Mouse (Mus musculus) c-Kit-positive CD71-negative TER-119-negative erythroid progenitor cells, embryonic 14.5 days (primary cell): ENCODE data around the gene Cyth4.

Experiments
- DNase-seq: peaks from one replicate; pipeline ENCODE4 v3.0.0-alpha.2; 2013; ENCODE audit warnings: low read depth

Cyth4 gene

DNA sequence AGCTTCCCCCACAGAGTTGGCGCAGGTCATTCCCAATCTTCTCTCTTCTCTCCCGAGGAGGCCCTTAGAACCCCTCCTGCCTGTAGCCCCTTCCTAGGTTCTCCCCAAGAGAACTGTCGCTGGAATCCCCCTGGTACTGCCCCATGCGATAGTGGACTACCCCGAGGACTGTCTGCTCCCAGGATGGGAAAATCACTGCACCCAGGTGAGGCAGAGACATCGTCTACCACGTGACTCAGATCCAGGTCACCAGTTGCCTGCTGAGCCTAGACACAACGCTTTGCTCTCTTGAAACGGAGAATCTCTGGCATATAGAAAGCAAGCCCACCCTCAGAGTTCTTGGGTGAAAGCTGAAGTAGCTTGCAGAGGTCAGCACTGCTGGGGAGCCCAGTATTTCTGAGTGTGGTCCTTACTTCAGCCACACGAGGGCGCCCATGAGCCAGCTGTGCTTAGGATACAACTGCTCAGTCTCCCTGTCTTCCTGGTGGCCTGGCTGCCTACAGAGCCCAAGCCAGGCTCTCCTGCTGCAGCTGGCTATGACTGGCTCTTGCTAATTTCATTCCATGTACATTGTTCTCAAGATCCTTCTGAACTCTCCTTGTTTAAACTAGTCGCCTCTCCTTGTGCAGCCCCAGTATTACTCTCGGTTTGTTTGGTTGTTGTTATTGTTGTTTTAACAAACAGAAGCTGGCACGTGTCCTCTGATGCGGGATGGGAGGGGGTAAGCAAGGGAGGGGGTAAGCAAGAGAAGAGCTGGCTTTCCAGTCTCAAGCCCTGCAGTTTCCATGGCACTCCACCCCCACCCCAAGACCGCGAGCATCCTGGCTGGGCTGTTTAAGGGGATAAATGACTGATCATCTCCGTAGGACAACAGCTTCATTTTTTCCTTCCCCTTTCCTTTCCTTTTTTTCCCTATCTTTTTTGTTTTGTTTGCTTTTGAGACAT, 9.5 kb upstream of the Cyth4 start:
- peak; percentile 81 for DNase-seq

DNA sequence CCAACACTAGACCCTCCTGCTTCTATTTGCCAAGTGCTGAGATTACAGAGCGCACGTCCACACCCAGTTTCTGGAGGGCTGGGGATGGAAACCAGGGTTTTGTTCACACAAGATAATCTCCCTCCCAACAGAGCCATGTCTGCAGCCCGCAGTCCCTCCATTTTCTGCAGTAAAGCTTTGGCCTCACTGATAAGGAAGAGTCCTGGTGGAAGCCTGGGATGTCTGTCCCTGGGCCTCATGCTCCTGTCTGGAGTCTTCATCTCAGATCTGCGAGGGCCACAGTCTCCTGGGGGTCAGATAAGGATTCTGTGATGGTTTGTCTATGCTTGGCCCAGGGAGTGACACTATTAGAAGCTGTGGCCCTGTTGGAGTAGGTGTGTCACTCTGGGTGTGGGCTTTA, 8.8 kb upstream of the Cyth4 start:
- DNase-seq, result no peak

DNA sequence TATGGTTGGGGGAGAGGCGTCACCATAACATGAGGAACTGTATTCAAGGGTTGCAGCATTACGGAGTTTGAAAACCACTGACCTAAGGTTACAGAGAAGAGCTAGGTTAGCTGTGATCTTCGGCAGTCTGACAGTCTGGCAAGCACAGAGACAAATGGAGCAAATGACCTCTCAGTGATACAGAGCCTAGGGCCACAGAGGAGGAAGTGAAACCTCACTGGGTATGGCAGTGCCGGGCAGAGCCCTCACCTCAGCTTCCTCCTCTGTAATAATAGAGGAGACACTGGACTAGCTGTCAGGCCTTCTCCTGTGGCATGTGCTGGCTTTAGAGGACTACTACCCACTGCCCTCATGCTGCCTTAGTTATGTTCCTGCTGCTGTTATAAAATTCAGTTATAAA, 7.9 kb upstream of the Cyth4 start:
- no peak for DNase-seq

DNA sequence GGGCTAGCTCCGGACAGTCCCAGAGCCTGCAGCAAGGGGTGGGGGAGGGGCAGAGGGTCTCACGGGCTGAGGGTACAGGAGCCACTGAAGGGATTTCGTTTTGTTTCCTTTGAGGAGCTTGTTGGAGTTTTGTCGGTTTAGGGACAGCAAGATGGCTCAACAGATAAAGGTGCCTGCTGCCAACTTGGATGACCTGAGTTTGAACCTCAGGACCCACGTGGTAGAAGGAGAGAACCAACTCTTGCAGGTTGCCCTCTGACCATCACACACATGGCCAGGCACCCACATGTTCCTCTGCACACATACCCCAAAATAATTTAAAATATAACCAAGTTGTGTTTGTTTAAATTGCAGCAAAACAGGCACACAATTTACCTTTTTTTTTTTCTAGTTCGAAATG, 6.9 kb upstream of the Cyth4 start:
- DNase-seq, result no peak

DNA sequence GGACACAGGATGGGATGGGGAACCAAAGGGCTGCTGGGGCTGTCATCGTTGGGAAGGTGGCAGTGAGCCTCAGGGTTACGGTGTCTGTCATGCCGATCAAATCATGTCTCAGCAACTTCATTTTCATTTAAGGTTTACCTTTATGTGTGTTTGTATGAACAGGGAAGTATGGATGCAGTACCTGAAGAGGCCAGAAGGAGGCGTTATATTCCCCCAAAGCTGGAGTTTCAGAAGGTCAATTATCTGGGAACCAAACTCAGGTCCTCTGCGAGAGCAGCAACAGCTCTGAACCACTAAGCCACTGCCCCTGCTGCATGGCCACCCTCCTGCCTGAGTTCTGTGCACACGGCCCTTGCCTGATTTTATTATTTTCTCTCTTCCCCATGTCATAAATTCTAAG, 6.1 kb upstream of the Cyth4 start:
- DNase-seq, result no peak

DNA sequence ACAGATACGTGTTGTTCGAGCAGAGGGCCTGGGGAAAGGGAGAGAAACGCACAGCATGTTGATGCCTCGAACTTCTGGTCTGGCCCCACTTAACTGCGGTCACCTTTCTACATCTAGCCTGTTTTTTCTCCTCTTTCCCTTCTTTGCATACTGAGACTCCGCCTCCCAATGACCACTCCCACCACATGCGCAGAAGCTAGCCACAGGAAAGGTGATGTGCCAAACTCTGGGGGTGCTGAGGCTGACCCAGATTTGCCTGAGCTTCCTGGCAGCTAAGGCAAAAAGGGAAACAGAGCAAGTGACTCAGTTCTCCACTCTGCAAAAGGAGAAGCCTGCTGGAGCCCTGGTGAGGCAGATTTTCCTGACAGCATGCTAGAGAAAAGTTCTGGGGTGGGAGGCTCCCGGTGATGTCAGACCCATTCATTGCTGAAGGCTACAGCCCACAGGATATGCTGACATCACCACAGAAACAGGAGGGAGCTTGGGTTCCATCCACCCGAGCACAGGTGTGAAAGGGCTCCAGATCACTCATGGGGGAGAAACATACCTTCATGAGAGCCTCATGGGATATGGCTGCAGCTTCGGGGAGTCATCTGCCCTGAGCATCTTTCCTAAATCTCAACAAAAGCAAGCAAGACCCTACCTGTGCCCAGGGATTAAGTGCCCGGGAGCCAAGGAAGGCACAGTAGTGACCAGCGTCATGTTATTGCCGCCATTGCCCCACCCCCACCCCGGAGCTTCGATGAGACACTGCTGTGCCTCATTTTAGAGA, 5.0 kb upstream of the Cyth4 start:
- DNase-seq, result no peak

DNA sequence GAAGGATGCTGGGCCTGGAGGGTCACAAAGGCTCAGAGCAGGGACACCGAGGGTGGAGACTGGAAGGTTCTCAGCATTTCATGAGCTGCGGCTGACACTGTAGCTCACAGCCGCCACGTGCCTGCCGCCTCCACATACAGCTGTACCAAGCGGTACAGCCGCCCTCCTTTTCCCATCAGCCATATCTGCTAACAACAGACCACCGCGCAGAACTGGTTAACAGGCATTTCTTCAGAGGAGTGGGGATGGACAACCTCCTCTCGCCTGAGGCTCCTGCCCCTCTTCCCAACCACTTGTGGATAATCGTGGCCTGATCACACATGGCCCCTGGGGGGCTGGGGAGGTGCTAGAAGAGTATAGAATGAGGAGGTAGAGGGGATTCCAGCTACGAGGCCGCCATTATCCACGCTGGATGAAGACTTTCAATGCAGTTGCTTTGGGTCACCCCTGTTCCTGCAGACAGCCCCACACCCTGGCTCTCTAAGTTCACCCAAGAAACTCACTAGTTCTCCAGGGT, 4.3 kb upstream of the Cyth4 start:
- no peak for DNase-seq

DNA sequence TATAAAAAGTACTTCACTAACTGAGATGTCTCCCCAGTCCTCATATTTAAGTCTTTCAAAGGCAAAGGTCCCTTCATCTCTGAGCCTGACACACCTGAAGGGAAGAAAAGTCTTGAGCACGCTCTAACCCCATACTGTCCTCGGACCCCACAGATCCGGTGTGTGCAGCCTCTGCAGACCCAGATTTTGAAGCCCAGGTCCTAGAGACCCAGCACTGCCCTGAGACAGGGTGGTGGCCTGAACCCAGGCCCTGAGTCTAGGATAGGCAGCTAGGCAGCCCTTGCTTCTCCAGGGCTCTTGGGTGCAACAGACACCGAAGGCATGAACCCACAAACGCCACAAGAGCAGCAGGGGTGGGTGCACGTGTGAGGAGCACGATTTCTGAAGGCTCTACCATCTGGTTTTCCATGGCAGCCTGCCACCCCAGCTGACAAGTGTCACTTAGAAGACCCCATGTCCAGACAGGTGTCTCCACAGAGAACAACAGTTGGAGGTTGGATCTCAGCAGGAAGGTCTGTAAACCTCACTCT, 2.9 kb upstream of the Cyth4 start:
- no peak for DNase-seq

DNA sequence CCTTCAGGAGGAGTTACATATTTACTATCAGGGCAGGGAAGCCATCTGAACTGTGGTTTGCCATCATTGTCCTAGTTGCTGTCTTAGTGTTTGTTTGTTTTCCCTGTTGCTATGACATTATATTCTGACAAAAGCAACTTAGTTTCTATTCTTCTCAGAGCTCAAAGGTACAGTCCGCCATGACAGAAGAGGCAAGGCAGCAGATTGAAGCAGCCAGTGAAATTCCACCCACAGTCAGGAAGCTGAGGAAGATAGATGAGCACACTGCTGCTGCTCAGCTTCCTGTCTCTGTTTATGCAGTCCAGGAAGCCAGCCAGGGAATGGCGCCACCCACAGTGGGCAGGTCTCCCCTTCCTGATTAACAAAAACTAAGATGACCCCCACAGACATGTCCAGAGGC, 2.0 kb upstream of the Cyth4 start:
- no peak for DNase-seq

DNA sequence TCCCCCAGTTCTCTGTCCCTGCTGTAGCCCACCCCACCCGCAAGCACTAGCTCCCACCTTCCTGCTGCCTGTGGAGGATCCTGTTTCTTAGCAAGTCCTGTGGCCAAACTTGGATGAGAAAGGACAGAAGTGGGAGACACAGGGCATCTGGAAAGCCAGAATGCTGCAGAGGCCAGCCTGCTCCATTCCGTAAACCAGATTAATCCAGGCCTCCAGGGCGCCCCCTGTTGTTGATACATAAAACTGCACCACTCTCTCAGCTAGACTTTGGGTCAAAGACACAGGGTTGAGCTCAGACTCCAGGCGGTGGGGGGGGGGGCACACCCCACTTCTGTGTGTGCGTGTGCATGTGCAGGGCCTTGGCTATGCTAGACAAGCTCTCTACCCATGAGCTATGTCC, 1.4 kb upstream of the Cyth4 start:
- DNase-seq, result no peak

DNA sequence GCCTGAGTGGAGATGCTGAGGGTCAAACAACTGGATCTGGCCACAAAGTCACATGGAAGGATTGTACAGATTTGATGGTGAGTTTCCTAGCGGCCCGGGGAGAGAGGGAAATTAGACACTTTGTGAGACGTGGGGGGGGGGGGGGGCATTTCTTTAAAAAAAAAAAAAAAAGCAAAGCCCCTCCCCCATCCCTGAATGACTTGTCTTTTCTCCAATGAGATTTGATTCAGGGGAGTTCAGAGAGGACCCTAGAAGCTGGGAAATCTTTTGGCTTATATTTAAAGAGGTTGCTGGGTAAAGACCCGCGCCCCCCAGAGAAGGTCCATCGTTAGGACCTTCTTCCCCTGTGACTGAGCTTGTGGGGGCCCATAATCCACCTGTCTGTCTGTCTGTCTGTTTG, 343 bp upstream of the Cyth4 start:
- DNase-seq, result no peak

DNA sequence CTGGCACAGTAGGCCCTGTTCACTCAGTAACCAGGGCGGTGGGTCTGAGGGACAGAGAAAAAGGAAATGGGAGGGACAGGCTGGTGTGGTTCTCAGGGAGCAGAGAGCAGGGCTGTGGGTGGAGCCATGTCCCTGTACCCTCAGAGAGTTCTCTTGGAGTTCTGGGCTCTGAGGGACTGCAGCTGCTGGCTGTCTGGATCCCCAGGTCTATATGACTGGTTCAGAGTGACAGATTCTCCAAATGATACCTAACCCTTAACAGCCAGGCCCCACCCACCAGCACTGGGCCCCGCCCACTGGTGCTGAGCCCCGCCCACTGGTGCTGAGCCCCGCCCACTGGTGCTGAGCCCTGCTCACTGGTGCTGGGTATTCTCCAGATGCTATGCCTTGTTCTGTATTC, 882 bp downstream of the Cyth4 start:
- DNase-seq, result no peak

DNA sequence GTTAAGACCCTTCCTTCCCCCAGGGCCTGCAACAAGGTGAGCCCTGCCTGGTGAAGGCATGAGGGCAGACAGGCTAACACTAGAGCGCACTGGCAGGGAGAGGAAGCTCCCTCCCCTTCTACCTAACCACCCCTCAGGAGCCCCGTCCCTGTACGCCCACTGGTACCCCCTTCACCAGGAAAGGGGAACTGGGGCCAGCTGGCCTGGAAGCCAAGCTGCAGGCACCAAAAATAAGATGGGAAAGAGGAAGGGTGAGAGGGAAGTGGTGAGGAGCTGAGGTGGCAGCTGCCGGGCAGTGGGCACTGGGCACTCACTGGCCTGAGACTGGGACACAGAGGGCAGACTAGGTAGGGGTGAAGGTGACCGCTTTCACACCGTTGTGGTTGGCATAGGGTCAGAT, 2.3 kb downstream of the Cyth4 start:
- no peak for DNase-seq

DNA sequence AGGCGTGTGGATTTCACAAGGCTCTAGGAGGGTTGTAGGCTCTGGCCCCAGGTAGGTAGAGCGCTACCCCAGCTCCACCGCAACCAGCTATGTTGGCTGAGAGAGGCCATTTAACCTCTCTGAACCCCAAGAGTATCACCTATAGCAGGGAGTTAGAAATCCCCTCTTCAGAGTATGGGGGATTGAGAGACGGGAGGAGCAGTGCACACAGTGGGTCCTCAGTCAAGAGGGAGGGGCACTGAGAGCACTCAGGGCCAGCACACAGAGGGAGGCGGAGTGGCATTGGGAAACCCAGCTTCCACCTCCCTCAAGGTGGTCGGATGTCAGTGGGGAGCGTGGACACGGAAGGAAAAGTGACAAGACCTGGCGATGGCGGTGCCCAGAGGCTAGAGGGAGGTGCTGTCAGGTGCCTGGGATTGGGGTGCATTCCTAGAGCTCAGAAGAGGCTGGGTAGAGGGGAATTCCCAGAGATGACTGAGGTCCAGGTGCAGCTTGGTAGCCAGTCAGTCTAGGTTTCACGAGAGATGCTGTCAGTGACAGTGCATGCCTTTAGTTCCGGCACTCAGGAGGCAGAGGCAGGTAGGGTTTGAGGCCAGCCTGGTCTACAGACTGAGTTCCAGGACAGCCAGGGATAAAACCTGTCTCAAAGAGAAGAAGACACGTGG, 2.8 kb downstream of the Cyth4 start:
- no peak for DNase-seq

DNA sequence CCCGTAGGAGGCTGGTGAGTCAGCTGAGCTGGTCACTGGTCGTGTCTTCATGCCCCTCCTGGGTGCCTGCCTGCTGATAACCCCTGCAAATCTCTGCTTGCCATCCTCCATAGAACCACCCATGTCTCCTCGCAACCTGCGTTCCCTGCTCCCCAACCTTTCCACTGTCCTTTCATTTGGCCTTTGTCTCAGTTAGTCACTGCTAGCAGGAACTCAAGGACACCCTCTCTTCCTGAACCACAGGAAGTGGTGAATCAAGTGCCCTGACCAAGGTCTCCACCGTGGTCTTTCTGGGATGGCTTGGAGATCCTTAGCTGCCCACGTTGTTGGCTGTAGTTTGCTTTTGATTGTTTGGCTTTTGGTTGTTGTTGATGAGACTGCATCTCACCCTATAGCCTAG, 4.3 kb downstream of the Cyth4 start:
- no peak for DNase-seq

DNA sequence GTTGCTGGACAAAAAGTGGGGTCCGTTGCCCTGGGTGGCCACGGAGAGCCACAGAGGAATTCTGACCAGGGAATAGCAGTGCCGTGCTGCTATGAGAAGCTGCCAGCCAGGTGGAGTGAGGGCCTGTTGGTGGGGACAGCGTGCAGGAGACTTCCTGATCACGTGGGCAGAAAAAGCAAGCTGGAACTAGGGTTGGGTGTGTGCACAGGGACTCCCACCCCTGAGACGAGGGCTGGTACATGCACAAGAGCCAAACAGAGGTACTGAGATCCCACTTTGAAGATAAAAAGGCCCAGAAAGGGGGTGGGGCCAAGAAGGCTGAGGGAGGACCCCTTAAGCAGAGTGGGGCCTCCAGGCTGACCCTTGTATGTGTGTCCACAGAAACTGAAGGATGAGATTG, 7.4 kb downstream of the Cyth4 start:
- no peak for DNase-seq

DNA sequence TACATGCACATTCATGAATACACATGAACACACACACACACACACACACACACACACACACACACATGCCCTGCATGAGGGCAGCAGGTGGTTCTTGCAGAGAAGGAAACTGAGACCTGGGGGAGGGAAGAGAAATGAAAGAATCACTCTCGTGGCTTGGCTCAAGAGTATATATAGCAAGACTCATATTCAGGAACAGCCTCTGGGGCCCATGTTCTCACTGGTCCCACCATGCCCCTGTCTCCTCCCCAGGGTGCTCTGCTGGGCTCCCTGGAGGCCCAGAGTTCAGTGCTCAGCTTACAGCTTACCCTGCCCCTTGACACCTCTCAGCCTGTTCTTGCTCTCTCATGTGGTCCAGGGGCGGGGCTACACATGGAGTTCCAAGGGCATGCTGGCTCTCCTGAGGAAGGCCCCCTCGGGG, 8.5 kb downstream of the Cyth4 start:
- no peak for DNase-seq

DNA sequence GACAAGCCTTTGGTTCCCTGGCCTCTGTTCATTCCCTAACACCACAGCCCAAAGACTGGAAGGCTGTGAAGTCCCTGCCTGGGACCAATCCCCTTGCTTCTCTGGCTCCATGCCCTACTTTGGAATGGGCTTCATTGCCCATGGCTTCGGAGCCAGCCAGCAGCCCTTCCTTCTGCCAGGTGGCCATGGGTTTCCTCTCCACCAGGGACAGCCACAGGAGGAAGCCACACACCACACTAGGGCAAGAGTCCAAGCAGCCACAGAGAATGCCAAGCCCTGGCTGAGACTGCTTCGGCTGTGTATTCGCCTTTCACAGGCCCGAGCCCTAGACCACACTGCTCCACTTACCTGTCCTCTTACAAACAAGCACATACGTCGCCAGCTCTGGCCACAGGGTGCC, 9.2 kb downstream of the Cyth4 start:
- no peak for DNase-seq

DNA sequence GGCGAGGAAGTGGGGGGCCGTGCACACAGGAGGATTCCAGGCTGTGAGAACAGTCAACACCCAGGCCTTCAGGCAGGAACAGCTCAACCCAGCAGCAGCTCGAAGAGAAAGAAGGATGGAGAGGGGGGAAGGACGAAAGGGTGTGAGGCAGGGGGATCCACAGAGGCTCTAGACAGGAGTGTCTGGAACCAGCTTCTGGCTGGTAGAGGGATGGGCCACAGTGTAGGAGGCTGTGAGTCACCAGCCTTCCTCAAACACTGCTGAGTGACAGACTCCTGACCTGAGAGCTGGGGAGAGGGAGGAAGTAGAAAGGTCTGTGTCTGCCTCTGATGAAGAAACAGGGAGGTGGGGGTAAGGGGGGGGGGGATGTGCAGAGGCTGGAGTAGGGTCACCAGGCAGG, 10.6 kb downstream of the Cyth4 start:
- DNase-seq, result no peak

DNA sequence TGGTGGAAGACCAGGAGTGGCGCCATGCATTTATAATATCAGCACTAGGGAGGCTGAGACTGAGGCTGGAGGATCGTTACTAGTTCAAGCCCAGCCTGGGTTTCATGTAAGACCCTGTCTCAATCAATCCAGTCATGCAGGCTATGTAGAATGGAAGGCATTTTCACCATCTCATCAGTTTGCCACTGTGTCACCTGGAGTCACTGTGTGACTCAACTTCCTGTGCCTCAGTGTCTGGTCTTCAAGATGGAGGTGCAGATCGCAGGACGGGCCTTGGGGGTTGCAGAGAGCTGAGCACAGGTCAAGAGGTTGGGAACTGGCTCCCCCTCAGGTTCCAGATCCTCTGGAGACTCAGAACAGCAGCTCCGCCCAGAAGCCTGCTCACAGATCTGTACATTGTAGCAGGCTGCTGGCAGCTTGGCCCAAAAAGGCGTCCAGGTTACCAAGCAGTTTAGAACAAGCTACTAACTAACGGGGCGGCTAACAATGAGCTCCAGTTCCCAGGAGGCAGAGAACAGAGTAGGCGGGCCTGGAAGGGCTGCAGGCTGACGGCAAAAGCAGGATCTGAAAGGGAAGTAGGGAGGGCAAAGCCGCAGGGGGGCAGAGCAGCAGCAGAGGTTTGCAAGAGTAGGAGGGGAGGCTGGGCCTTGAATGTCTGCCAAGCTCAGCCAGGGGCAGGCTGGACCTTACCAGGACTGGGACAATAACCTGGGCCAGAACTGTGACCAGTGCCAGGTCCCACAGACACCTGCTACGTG, 14.0 kb downstream of the Cyth4 start:
- DNase-seq, result no peak

DNA sequence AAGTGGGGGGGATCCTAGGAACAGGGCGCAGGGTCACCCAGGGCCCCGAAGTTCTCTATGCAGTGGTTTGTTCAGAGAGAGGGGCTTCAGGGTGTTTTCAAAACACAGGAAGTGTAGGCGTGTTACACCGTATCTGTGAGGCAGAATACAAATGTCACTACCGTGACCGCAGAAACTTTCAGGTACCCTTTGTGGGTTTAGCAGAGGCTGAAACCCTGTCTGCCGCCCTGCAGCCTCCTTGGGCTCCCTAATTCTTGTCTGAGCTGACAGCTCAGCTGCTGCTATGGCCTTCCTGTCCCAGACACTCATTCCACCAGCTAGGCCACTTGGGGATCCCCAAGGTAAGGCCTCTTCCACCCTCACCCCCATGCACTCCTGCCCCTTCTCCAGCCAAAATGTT, 17.7 kb downstream of the Cyth4 start:
- no peak for DNase-seq

DNA sequence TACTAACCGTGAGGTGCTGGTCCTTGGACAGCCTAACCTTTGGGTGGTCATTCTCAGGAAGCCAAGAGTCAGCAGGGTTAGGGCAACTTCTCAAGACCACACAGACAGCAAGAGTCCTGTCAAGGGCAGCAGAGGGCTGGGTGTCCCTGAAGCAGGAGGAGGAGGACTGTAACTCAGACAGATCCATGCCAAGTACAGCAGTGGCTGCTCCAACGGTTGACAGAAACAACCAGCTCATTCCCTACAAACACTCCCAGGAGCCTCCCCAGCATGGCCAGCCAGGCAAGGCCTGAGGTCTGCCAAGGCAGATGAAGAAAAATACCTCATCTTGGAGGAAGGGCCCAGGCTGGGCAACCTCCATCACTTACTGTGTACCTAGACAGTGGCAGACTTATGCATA, 20.1 kb downstream of the Cyth4 start:
- DNase-seq, result no peak
